Mouse (Mus musculus) bone marrow macrophage, adult 2 months (primary cell): ENCODE data around the gene Rhebl1.

Source experiments
- CTCF ChIP-seq: IDR thresholded peaks from 2 replicates; pipeline ENCODE4 v1.5.1; 2012; ENCODE audit warnings: low read depth, mild to moderate bottlenecking, low read length, moderate library complexity
- POLR2A ChIP-seq: IDR thresholded peaks from 2 replicates; pipeline ENCODE4 v1.6.1; 2012; ENCODE audit warnings: mild to moderate bottlenecking, low read depth, low read length, borderline replicate concordance

DNA sequence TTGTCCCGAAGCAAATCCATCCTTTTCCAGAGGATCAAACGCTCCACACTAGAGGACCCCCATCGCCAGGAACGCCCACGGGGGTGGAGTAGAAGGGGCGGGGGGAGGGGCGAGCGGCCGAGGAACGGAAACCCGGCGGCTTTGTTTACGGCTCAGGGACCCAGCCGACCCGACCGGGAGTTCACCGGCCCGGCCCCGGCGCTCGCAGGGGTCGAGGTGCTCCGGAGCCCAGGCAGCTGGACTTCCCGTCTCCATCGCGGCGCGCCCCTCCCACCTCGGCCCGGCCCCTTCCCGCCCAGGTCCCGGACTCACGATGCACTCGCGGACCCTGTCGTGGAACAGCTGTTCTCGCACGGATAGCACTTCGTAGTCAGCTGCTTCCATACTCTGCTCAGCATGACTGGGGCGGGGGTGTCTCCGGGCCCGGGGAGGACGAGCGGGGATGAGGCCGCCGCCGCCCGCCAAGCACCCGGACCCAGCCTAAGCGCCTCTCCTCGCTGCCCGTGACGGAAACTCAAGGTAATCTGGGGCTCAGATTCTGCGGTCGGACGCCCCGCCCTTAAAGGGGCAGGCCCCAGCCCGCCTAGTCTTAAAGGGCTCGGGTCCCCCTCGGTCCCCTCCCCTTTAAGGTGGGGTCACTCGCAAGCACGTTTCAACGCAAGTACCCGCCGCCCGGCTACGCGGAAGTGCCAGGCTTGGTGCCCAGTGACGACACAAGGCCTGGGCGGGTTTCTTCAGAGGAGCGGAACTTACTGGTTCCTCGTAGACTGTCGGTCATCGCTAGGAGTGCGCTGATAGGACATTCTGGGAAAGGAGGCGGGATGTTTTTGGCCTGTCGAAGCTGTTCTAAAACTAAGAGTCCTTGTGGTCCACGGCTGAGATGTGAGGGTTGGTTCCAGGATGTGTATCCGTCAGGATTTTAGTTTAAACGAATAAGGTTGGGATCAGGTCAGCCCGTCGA is 23.5 kb upstream of the Rhebl1 start, which contains the start of gene Lmbr1l:
- TF ChIP-seq CTCF (no peak), POLR2A (no peak)
